Mouse (Mus musculus) G1E (cell line): ENCODE results near the gene Daxx. TPM values are rescaled to one million over a fixed set of nuclear protein-coding genes. Genes with fewer than 3 reads are reported as not detected.

Experiments used
- ATAC-seq: 2 replicates; pipeline ENCODE4 v1.8.0; 2016; ENCODE audit warnings: mild to moderate bottlenecking; ENCODE audit not compliant: insufficient number of reproducible peaks, poor library complexity, low FRiP score, severe bottlenecking; ENCODE audit errors: extremely low read depth
- DNase-seq: peaks from one replicate; pipeline ENCODE4 v3.0.0; 2012; ENCODE audit warnings: low spot score
- H3K27me3 ChIP-seq: 2 replicates; pipeline ENCODE4 v1.6.1; 2012; ENCODE audit warnings: mild to moderate bottlenecking, low read length, inconsistent platforms; ENCODE audit not compliant: insufficient read depth
- H3K36me3 ChIP-seq: replicated peaks from 2 replicates; pipeline ENCODE3; 2012; ENCODE audit warnings: mild to moderate bottlenecking, inconsistent platforms
- H3K4me1 ChIP-seq: 2 replicates; pipeline ENCODE4 v1.6.1; 2012; ENCODE audit warnings: low read depth, low read length, inconsistent platforms, mixed read lengths; ENCODE audit not compliant: insufficient read depth
- H3K4me3 ChIP-seq: 2 replicates; pipeline ENCODE4 v1.5.1; 2012; ENCODE audit warnings: low read depth, mild to moderate bottlenecking, inconsistent platforms, low read length, moderate library complexity, mixed read lengths
- H3K9me3 ChIP-seq: replicated peaks from 2 replicates; pipeline ENCODE4 v1.6.1; 2012; ENCODE audit warnings: inconsistent platforms
- CTCF ChIP-seq: IDR thresholded peaks from 2 replicates; pipeline ENCODE4 v1.5.1; 2012; ENCODE audit warnings: low read depth, low read length, inconsistent platforms, mixed read lengths
- GATA1 ChIP-seq: IDR thresholded peaks from 2 replicates; pipeline ENCODE4 v1.6.1; 2012; ENCODE audit warnings: borderline replicate concordance, low read length, inconsistent platforms, mixed read lengths
- GATA2 ChIP-seq: IDR thresholded peaks from 2 replicates; pipeline ENCODE4 v1.6.1; 2012; ENCODE audit warnings: low read depth, low read length, inconsistent platforms, borderline replicate concordance
- POLR2AphosphoS5 ChIP-seq: IDR thresholded peaks from 2 replicates; pipeline ENCODE4 v1.6.1; 2012; ENCODE audit warnings: low read depth, low read length, inconsistent platforms; ENCODE audit not compliant: insufficient replicate concordance
- TAL1 ChIP-seq: conservative IDR thresholded peaks from 2 replicates; pipeline ENCODE4 v1.6.1; 2012; ENCODE audit warnings: low read depth, low read length, inconsistent platforms, mixed read lengths
- polyA plus RNA-seq: library from polyadenylated mRNA; stranded (reverse); fragments of >175 nt; gene quantifications from 2 replicates; pipeline ENCODE4 v1.2.3, GENCODE M21; 2012
- total RNA-seq, 2 experiments: library from RNA; stranded (forward) in 1 of 2; stranded (reverse) in 1 of 2; fragments of 200-1000 nt in 1 of 2; fragments of >200 nt in 1 of 2; fragmentation: Nextera tagmentation in 1 of 2; gene quantifications; 2 replicates each; pipeline ENCODE4 v1.2.3; 2014 to 2017

Gene Daxx
- total and polyA plus RNA-seq, 3 experiments = 33.0 to 72.7 (median 67.4) TPM

DNA sequence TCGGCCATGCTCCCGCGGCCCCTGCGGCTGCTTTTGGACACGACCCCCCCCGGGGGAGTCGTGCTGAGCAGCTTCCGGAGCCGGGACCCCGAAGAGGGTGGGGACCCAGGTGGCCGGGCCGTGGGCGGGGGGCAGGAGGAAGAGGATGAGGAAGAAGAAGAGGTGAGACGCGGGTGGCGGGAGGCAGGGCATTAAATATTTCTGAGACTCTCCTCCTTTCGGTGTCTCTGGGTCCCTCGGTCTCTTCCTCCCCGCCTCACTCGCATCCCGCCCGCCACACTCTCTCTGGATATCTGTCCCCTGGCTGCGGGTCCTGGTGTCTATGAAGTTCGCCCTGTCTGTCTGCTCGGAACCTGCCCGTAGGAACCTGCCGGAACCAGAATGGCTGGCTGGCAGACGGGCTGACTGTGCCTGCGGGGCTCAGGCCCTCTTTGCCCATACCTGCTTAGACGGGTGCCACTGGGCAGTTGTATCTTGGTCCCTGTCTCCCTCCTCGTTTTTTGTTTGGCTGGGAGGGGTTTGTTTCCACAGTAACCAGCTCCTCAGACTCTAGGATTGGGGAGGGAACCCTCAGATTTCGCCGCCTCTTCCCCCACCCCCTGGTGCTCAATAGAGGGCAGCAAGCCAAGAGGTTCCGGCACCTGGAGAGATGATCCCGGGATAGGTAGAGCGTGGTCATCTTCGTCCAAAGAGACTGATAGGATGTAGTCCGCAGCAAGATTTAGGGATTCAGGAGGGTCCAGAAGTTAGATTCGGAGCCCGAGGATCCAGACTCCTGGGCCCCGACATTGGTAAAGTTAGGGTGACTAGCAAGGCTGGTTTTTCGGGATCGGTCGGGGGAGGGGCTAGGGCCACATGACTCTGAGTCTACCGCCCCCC is 21.3 kb downstream of the Daxx start:
- H3K4me3 ChIP-seq = peak overlapping the region; percentile 91
- no peaks in the 10 kb centered on the region for H3K9me3 ChIP-seq
- peaks cover 69% of the 10 kb centered on the region for H3K4me1 ChIP-seq
- ATAC-seq (peak; percentile 56; the same call in 1 of the 2 replicates), DNase-seq (peak; percentile 65)
- TF ChIP-seq GATA1 (no peak), TAL1 (no peak), POLR2AphosphoS5 (no peak), CTCF (no peak), GATA2 (no peak)
- no peaks in the 10 kb centered on the region for H3K27me3 ChIP-seq
- H3K36me3 ChIP-seq = peaks cover 72% of the 10 kb centered on the region

DNA sequence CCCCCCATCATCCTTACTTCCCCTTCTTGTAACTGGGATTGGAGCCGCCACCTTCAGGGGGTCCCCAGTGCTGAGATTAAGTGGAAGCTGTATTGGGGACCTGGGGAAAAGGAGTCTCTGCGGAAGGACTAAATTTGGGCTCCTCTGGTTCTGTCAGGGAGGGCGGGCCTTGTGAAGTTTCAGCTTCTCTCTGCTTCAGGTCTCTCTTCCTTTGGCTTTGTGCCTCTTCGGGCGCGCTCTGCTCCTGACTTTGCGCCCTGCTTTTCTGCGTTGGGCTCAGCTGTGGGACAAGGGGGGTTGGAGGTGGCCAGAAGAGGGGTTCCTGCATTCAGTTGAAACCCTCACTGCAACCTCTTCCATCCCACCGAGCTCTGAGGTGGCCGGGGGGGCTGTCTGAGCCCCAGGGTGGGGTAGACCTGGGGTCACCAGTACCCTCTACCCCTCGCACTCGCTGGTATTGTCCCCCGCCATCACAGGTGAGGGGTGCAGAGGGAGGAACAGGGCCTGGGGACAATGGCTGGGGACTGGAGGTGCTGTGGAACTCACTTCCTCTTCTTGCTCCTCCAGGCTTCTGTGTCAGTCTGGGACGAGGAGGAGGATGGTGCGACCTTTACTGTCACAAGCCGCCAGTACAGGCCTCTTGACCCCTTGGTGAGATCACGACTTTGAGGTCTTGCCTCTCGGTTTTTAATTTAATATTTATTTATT is 22.1 kb downstream of the Daxx start:
- Histone ChIP-seq H3K27me3 (no peaks in the 10 kb centered on the region), H3K4me3 (peak overlapping the region; percentile 91), H3K36me3 (peaks cover 72% of the 10 kb centered on the region), H3K4me1 (peaks cover 61% of the 10 kb centered on the region), H3K9me3 (no peaks in the 10 kb centered on the region)
- ATAC-seq (no peak), DNase-seq (no peak)
- TF ChIP-seq CTCF = no peak
- TF ChIP-seq POLR2AphosphoS5 = no peak
- TF ChIP-seq GATA2 = no peak
- no peak for TF ChIP-seq TAL1
- TF ChIP-seq GATA1 = no peak

DNA sequence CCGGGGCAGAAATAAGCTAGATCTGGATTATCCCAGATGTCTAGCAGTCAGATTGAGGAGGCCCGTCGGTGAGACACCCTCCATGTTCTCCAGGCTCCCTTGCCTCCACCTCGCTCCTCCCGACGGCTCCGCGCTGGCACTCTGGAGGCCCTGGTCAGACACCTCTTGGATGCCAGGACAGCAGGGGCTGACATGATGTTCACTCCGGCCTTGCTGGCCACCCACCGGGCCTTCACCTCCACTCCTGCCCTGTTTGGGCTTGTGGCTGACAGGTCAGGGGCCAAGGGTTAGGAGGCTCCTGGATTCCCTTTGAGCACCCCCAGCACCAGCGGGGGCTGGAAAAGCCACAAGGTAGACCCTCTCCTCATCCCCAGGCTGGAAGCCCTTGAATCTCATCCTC is 22.7 kb downstream of the Daxx start:
- peaks cover 60% of the 10 kb centered on the region for H3K4me1 ChIP-seq
- TF ChIP-seq GATA2 = no peak
- TF ChIP-seq TAL1 = no peak
- TF ChIP-seq POLR2AphosphoS5 = no peak
- TF ChIP-seq GATA1 = no peak
- TF ChIP-seq CTCF = no peak
- no peak for ATAC-seq
- no peak overlapping the region; the same call in 1 of the 2 replicates for H3K4me3 ChIP-seq
- H3K36me3 ChIP-seq = peaks cover 71% of the 10 kb centered on the region
- no peaks in the 10 kb centered on the region for H3K9me3 ChIP-seq
- DNase-seq = no peak
- no peaks in the 10 kb centered on the region for H3K27me3 ChIP-seq

DNA sequence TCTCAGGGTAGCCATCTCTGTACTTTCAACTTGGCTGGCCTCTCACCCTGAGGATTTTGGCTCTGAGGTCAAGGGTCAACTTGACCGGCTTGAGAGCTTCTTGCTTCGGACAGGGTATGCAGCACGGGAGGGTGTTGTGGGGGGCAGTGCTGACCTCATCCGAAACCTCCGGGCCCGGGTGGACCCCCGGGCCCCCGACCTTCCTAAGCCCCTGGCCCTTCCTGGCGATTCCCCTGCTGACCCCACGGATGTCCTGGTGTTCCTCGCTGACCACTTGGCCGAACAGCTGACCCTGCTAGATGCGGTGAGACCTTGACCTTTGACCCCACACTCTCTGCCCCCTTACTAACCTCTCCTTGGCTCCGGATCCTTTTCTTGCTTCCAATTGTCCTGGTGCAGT is 23.2 kb downstream of the Daxx start:
- Histone ChIP-seq H3K4me3 (no peak overlapping the region), H3K27me3 (no peaks in the 10 kb centered on the region), H3K9me3 (no peaks in the 10 kb centered on the region), H3K36me3 (peaks cover 71% of the 10 kb centered on the region), H3K4me1 (peaks cover 65% of the 10 kb centered on the region)
- TF ChIP-seq GATA1 (no peak), CTCF (no peak), TAL1 (no peak), GATA2 (no peak), POLR2AphosphoS5 (no peak)
- DNase-seq (no peak), ATAC-seq (no peak)

DNA sequence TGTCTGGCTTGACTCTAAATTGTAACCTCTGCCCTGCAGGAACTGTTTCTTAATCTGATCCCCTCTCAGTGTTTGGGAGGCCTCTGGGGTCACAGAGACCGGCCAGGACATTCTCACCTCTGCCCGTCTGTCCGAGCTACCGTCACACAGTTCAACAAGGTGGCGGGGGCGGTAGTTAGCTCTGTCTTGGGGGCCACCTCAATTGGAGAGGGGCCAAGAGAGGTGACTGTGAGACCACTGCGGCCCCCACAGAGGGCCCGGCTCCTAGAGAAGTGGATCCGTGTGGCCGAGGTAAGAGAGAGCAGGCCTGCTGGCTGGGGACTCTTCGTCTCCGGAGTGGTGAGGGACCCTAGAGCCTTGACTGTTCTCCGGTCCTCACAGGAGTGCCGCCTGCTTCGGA is 23.8 kb downstream of the Daxx start:
- Histone ChIP-seq H3K36me3 (peaks cover 69% of the 10 kb centered on the region), H3K4me1 (peaks cover 63% of the 10 kb centered on the region), H3K27me3 (no peaks in the 10 kb centered on the region), H3K9me3 (no peaks in the 10 kb centered on the region), H3K4me3 (no peak overlapping the region)
- no peak for DNase-seq
- no peak for TF ChIP-seq POLR2AphosphoS5
- TF ChIP-seq GATA1 = no peak
- no peak for TF ChIP-seq GATA2
- no peak for TF ChIP-seq CTCF
- no peak for TF ChIP-seq TAL1
- ATAC-seq = no peak

DNA sequence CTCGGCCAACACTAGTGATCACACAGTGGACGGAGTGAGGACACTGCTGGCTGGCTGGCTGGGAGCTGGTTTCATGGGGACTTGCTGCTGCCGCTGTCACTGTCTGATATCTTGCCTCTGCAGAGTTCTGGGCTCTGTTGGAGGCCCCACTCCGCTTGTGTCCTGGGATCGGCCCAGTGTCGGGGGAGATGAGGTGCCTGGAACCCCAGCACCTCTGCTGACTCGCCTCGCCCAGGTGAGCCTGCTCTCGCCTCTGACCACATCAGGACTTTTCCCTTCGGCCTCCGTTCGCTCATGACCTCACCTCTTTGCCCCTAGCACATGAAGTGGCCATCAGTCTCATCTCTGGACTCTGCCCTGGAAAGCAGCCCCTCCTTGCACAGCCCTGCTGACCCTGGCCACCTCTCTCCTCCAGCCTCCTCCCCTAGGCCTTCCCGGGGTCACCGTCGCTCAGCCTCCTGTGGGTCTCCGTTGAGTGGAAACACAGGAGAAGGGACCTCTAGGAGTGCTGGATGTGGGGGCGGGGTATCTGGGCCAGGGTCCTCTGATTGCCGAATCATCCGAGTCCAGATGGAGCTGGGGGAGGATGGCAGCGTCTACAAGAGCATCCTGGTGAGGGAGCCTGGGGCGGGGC is 26.3 kb downstream of the Daxx start:
- Histone ChIP-seq H3K36me3 (peaks cover 80% of the 10 kb centered on the region), H3K4me3 (no peak overlapping the region), H3K9me3 (no peaks in the 10 kb centered on the region), H3K4me1 (peaks cover 67% of the 10 kb centered on the region), H3K27me3 (no peaks in the 10 kb centered on the region)
- ATAC-seq = no peak
- no peak for DNase-seq
- no peak for TF ChIP-seq TAL1
- TF ChIP-seq GATA2 = no peak
- no peak for TF ChIP-seq GATA1
- TF ChIP-seq CTCF = no peak
- TF ChIP-seq POLR2AphosphoS5 = no peak
